Comparison of ENCODE assay signal across 21 mouse cellular contexts in the genomic region with DNA sequence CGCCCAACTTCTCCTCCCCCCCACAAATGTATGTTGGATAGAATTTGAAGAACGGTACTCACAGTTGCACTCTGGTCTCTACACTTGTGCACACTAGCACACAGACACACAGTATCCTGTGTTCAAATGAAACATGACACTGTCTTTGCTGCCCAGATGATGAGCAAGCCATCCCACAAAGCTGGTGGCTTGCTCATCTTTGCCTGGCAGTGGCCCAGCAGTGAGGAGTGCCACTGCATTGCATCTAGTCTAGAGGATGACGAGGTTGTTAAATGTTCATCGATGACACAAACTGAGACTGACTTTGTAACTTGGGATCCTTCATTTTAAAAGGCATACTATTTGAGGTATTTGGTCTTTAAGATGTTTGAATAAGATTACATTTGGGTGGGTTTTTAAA. TPM values are rescaled to one million over a fixed set of nuclear protein-coding genes. Genes with fewer than 3 reads are reported as not detected.
DNase-seq lines count a peak whose midpoint lies in the region; TF ChIP-seq lines count a peak whose summit lies in the region.
"Had no signal": no experiment of that assay in that cellular context is flagged by ENCODE, and none has a peak within 500 bp of the region (broad histone marks: within the 10 kb centered on the region; RNA-seq: fewer than 3 reads in every experiment).

No protein-coding gene starts in this region.

- no peak overlapping the region for H3K27ac ChIP-seq in gastrocnemius, adult 2 months
- H3K27ac ChIP-seq: embryonic facial prominence, embryonic 10.5 days; forebrain, embryonic 15.5 days; heart, embryonic 15.5 days; hindbrain, embryonic 12.5 days; kidney, embryonic 15.5 days; midbrain, embryonic 13.5 days had no signal

- no peaks in the 10 kb centered on the region for H3K27me3 ChIP-seq in C2C12 (ENCODE audit: control insufficient read depth, insufficient read depth, insufficient read length)
- H3K27me3 ChIP-seq: CH12.LX; forebrain, embryonic 15.5 days; heart, embryonic 15.5 days; hindbrain, embryonic 12.5 days; kidney, embryonic 15.5 days; midbrain, embryonic 13.5 days; Patski had no signal

- DNase-seq in gastrocnemius, adult 2 months, result peak; percentile 64
- no peak for DNase-seq in gastrocnemius, postnatal 4 days (ENCODE audit: low spot score in 2 of 2)
- DNase-seq in 3134 (ENCODE audit: extremely low read depth, insufficient read length, low spot score), result peak; percentile 58
- peak; percentile 11 for DNase-seq in gastrocnemius, postnatal 25 days
- DNase-seq in cerebellum, postnatal 14 days, result no peak
- no peak for DNase-seq in urinary bladder, postnatal 25 days (ENCODE audit: low spot score)
- no peak for DNase-seq in lung, adult 18-20 months
- DNase-seq: cerebellum, postnatal 10 days; heart, adult 18-20 months; lung, embryonic 14.5 days had no signal

- no peak overlapping the region for H3K4me3 ChIP-seq in gastrocnemius, adult 2 months
- no peak overlapping the region for H3K4me3 ChIP-seq in C2C12 (ENCODE audit: insufficient read depth, poor library complexity, severe bottlenecking)
- H3K4me3 ChIP-seq: embryonic facial prominence, embryonic 10.5 days; erythroblast, embryonic 14.5 days; forebrain, embryonic 15.5 days; heart, embryonic 15.5 days; hindbrain, embryonic 12.5 days; kidney, embryonic 15.5 days; midbrain, embryonic 13.5 days had no signal

- intact Hi-C loops in gastrocnemius, adult 2 months (cut with DNase I), result no loop called here

- no peaks in the 10 kb centered on the region for H3K79me3 ChIP-seq in C2C12 (ENCODE audit: low read depth)

- TF ChIP-seq CTCF in gastrocnemius, adult 2 months (IDR thresholded peaks at IDR 0.05), result no peak
- TF ChIP-seq CTCF in C2C12 (IDR thresholded peaks at IDR 0.05; ENCODE audit: control insufficient read depth, insufficient read depth, insufficient read length), result no peak

- H3K36me3 ChIP-seq in C2C12 (ENCODE audit: control insufficient read depth, insufficient read depth), result peaks cover 38% of the 10 kb centered on the region

- no peaks in the 10 kb centered on the region for H3K79me2 ChIP-seq in C2C12 (ENCODE audit: control insufficient read depth, insufficient read depth)

- no peak overlapping the region for H3ac ChIP-seq in C2C12 (ENCODE audit: control insufficient read depth, insufficient read length, low read depth)

TF ChIP-seq in C2C12, 6 proteins besides CTCF, POLR2A, EP300 and RAD21:
- no peak for TF ChIP-seq USF1 (IDR thresholded peaks at IDR 0.05; ENCODE audit: low read depth)
- TF ChIP-seq FOSL1 (IDR thresholded peaks at IDR 0.05; ENCODE audit: insufficient read depth, low read length, poor library complexity, severe bottlenecking), result peak; percentile 8
- no peak for TF ChIP-seq MAX (IDR thresholded peaks at IDR 0.05)
- TF ChIP-seq MYOG (IDR thresholded peaks at IDR 0.05; ENCODE audit: control insufficient read depth, extremely low read depth, insufficient read length), result no peak
- TF ChIP-seq CEBPB (IDR thresholded peaks at IDR 0.05; ENCODE audit: low read depth), result peak; percentile 30
- no peak for TF ChIP-seq MYOD1 (IDR thresholded peaks at IDR 0.05; ENCODE audit: control insufficient read depth, insufficient read length, low read depth)

RNA-seq across cellular contexts. Expression of a gene that starts 20.6 kb away (rescaled TPM):
- total RNA-seq in gastrocnemius, adult 2 months (2021), result 1 to 10 TPM; 8.2 to 8.8 TPM
- 10 to 100 TPM; 13.3 to 16.2 TPM for total RNA-seq in gastrocnemius, postnatal 4 days (2021)
- polyA plus RNA-seq in C2C12 (2012; fragmentation: generic; extraction: Trizol), result 24.7 TPM
- total RNA-seq in gastrocnemius, postnatal 25 days (2021), result 1 to 10 TPM; 8.0 to 8.3 TPM

RNA-seq across cellular contexts. Expression of a gene that starts 46.3 kb away (rescaled TPM):
- total RNA-seq in gastrocnemius, adult 2 months (2021), result under 1 TPM in 1 of 2 experiments, not detected in 1; 0.33 TPM
- total RNA-seq in gastrocnemius, postnatal 4 days (2021), result 1 to 10 TPM in 1 of 2 experiments, under 1 TPM in 1; 0.91 to 2.8 TPM
- polyA plus RNA-seq in C2C12 (2012; fragmentation: generic; extraction: Trizol), result not detected
- total RNA-seq in gastrocnemius, postnatal 25 days (2021), result under 1 TPM; 0.24 to 0.82 TPM
- total RNA-seq: CH12.LX; heart, adult 18-20 months; liver, adult 2 months had no signal
- polyA plus RNA-seq: erythroblast, embryonic 14.5 days; liver, adult 2 months; Patski had no signal

RNA-seq across cellular contexts. Expression of a gene that starts 49.6 kb away (rescaled TPM):
- 10 to 100 TPM; 56.6 to 67.2 TPM for total RNA-seq in gastrocnemius, adult 2 months (2021)
- total RNA-seq in gastrocnemius, postnatal 4 days (2021), result 100 to 1,000 TPM; 133 to 173 TPM
- 6.2 TPM for polyA plus RNA-seq in C2C12 (2012; fragmentation: generic; extraction: Trizol)
- total RNA-seq in gastrocnemius, postnatal 25 days (2021), result 10 to 100 TPM; 63.8 to 92.9 TPM

Comparison
In these comparisons a context has a peak if more than half of its experiments do, and no peak if none do; other contexts are left out.
1. DNase-seq: peak in gastrocnemius, adult 2 months (single experiment), 3134 (single experiment) and gastrocnemius, postnatal 25 days (single experiment); none in gastrocnemius, postnatal 4 days (0 of 2), cerebellum, postnatal 14 days (0 of 2), urinary bladder, postnatal 25 days (single experiment) and lung, adult 18-20 months (0 of 2).